Mouse (Mus musculus): ENCODE data around the gene Zzz3. TPM values are rescaled to one million over a fixed set of nuclear protein-coding genes. Genes with fewer than 3 reads are reported as not detected.

Gene Zzz3
- polyA plus RNA-seq, 1 experiment from 2014 or later, result 68.6 TPM

DNA sequence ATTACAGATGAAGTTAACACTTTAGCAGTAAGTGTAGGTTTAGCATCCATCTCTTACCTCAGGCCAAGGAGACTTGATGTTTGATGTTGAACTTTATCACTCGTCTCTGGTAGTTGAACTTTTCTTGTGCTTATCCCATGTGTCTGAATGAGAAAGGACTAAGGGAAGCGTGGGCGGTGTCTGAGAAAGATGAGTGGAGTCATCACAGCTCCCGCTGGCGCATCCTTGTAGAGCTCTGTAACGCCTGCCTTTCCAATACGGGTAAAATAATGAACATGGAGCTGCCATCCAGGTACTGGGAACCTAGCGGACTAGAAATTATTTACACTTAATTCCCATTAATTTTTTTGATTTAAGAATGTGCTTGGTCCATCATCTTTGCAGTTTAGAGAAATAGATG, 33.7 kb downstream of the Zzz3 start:
- peaks cover 43% of the 10 kb centered on the region for H3K36me3 ChIP-seq (ENCODE audit: insufficient read depth)
- H3K9me3 ChIP-seq (ENCODE audit: low read depth, low read length), result no peaks in the 10 kb centered on the region
- H3K9ac ChIP-seq, result no peak overlapping the region
- H3K4me1 ChIP-seq (ENCODE audit: insufficient read depth), result no peaks in the 10 kb centered on the region
- ATAC-seq (ENCODE audit: insufficient read depth) (no peak), DNase-seq (no peak)
- 87% methylated on average over 8 of the region's 8 CpGs for WGBS
- no peak overlapping the region for H3K27ac ChIP-seq (ENCODE audit: low read depth)
- no peak overlapping the region for H3K4me2 ChIP-seq
- no peak overlapping the region for H3K4me3 ChIP-seq (ENCODE audit: low read depth, low read length)
- H3K27me3 ChIP-seq (ENCODE audit: insufficient read depth, low read length), result no peaks in the 10 kb centered on the region
- TF ChIP-seq CTCF (IDR thresholded peaks at IDR 0.05; ENCODE audit: low read depth), result no peak

DNA sequence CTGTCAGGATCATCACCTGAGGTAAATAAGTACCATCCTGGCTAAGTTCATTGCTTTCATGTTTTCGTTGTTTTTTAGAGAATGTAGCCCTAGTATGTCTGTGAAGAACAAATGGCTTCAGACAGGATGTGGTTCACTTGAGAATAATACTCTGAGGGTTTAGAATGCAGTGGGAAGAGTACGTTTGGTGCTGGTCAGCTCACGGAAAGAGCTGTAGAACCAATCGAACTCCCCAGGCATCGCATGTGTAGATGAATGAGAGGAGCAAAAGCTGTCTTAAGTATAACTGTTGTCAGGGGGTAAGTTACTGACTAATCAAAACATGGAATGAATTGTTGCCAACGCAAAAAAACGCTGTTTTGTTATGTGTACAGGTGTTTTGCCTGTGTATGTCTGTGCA, 37.4 kb downstream of the Zzz3 start:
- H3K9me3 ChIP-seq (ENCODE audit: low read depth, low read length), result no peaks in the 10 kb centered on the region
- peaks cover 34% of the 10 kb centered on the region for H3K36me3 ChIP-seq (ENCODE audit: insufficient read depth)
- no peak overlapping the region for H3K4me2 ChIP-seq
- no peak for ATAC-seq (ENCODE audit: insufficient read depth)
- no peak for DNase-seq
- H3K4me3 ChIP-seq (ENCODE audit: low read depth, low read length), result no peak overlapping the region
- no peak for TF ChIP-seq CTCF (IDR thresholded peaks at IDR 0.05; ENCODE audit: low read depth)
- no peak overlapping the region for H3K9ac ChIP-seq
- WGBS, result 93% methylated on average over 7 of the region's 7 CpGs
- H3K4me1 ChIP-seq (ENCODE audit: insufficient read depth), result no peaks in the 10 kb centered on the region
- H3K27ac ChIP-seq (ENCODE audit: low read depth), result no peak overlapping the region
- no peaks in the 10 kb centered on the region for H3K27me3 ChIP-seq (ENCODE audit: insufficient read depth, low read length)

DNA sequence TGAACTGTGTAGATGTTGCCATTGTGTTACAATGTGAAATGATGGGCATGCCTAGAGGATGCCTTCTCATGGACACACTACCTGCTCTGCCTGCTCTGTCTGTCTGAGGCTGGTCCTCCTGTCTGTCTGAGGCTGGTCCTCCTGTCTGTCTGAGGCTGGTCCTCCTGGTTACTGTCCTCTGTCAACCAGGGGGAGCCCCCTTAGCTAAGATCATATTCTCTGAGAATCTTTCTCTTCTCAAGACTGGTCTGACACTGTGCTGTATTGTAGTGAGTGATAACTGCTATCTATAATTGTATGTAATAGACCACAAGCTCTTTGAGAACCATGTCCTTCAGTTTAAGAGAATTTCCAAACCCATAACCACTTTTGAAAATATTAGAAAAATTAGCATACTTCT, 40.3 kb downstream of the Zzz3 start:
- DNase-seq, result no peak
- Histone ChIP-seq H3K9me3 (ENCODE audit: low read depth, low read length) (no peaks in the 10 kb centered on the region), H3K4me3 (ENCODE audit: low read depth, low read length) (no peak overlapping the region), H3K27ac (ENCODE audit: low read depth) (no peak overlapping the region), H3K9ac (no peak overlapping the region), H3K4me1 (ENCODE audit: insufficient read depth) (no peaks in the 10 kb centered on the region), H3K4me2 (no peak overlapping the region), H3K27me3 (ENCODE audit: insufficient read depth, low read length) (no peaks in the 10 kb centered on the region), H3K36me3 (ENCODE audit: insufficient read depth) (peaks cover 11% of the 10 kb centered on the region)
- ATAC-seq (ENCODE audit: insufficient read depth), result no peak
- TF ChIP-seq CTCF (IDR thresholded peaks at IDR 0.05; ENCODE audit: low read depth), result no peak

DNA sequence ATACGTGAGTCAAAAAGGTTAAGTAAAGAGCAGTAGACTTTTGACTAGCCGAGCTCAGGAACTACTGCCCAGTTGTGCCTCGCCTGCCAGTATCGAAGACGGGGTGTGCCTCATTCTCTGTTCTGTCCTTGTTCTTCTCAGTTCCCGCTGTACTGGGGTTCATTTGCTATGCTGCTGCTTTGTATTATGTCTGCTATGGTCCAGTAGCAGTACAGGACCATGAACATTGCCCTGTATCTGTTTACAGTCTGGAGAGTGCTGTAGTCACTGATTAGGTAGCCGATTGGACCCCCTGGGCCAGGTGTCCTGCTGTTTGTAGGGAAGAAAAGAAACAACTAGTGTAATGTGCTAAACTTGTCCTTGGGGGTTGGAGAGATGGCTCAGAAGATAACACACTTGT, 42.8 kb downstream of the Zzz3 start:
- WGBS, result 94% methylated on average over 7 of the region's 7 CpGs
- Histone ChIP-seq H3K9ac (no peak overlapping the region), H3K27me3 (ENCODE audit: insufficient read depth, low read length) (no peaks in the 10 kb centered on the region), H3K27ac (ENCODE audit: low read depth) (no peak overlapping the region), H3K4me1 (ENCODE audit: insufficient read depth) (no peaks in the 10 kb centered on the region), H3K9me3 (ENCODE audit: low read depth, low read length) (no peaks in the 10 kb centered on the region), H3K36me3 (ENCODE audit: insufficient read depth) (peaks cover 13% of the 10 kb centered on the region), H3K4me3 (ENCODE audit: low read depth, low read length) (no peak overlapping the region), H3K4me2 (no peak overlapping the region)
- TF ChIP-seq CTCF (IDR thresholded peaks at IDR 0.05; ENCODE audit: low read depth), result no peak
- no peak for ATAC-seq (ENCODE audit: insufficient read depth)
- DNase-seq, result no peak

DNA sequence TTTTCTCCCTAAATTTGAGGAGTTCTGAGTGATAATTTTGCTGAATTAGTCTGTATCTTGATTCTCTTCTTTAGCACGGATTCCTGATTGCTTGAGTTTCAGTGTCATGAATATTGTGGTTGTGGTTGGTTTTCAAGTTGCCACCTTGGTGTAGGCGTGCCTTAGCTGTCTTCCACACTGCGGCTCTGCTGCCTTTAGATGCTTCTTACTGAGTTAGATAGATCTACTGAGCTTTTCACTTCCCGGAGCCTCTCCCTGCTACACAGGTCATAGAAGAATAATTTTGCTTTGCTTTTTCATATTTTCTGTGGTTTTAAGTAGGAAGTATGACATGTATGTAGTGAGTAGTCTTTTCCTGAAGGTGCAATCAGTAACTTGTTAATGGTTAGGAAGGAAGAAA, 47.5 kb downstream of the Zzz3 start:
- H3K4me3 ChIP-seq (ENCODE audit: low read depth, low read length), result no peak overlapping the region
- no peak for DNase-seq
- no peak for ATAC-seq (ENCODE audit: insufficient read depth)
- H3K27ac ChIP-seq (ENCODE audit: low read depth), result no peak overlapping the region
- no peaks in the 10 kb centered on the region for H3K9me3 ChIP-seq (ENCODE audit: low read depth, low read length)
- H3K4me2 ChIP-seq, result no peak overlapping the region
- no peak overlapping the region for H3K9ac ChIP-seq
- no peaks in the 10 kb centered on the region for H3K4me1 ChIP-seq (ENCODE audit: insufficient read depth)
- H3K36me3 ChIP-seq (ENCODE audit: insufficient read depth), result peaks cover 11% of the 10 kb centered on the region
- WGBS, result 91% methylated on average over 4 of the region's 4 CpGs
- no peaks in the 10 kb centered on the region for H3K27me3 ChIP-seq (ENCODE audit: insufficient read depth, low read length)
- no peak for TF ChIP-seq CTCF (IDR thresholded peaks at IDR 0.05; ENCODE audit: low read depth)

DNA sequence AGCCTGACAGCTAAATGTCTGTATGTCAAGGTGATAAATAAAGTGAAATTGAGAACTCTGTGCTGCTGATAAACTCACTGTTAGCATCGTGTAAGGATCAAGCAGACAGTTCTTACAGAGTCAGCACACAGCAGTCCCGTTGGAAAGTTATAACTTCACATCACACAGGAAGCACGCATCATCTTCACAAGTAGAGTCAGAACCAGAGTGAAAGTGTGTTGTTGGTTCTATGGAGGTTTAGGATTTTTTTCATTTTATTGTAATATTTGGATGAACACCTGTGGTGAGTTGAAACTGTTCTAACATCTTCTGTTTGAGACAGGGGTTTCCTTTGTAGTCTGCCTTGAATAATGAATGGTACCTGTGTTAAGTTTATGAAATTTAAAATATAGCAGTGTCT, 48.8 kb downstream of the Zzz3 start:
- peaks cover 17% of the 10 kb centered on the region for H3K36me3 ChIP-seq (ENCODE audit: insufficient read depth)
- H3K4me3 ChIP-seq (ENCODE audit: low read depth, low read length), result no peak overlapping the region
- no peaks in the 10 kb centered on the region for H3K27me3 ChIP-seq (ENCODE audit: insufficient read depth, low read length)
- no peak for TF ChIP-seq CTCF (IDR thresholded peaks at IDR 0.05; ENCODE audit: low read depth)
- DNase-seq, result peak; percentile 10
- WGBS, result 49% methylated on average over 3 of the region's 3 CpGs
- H3K27ac ChIP-seq (ENCODE audit: low read depth), result no peak overlapping the region
- H3K9ac ChIP-seq, result no peak overlapping the region
- no peak overlapping the region for H3K4me2 ChIP-seq
- H3K9me3 ChIP-seq (ENCODE audit: low read depth, low read length), result no peaks in the 10 kb centered on the region
- no peaks in the 10 kb centered on the region for H3K4me1 ChIP-seq (ENCODE audit: insufficient read depth)
- ATAC-seq (ENCODE audit: insufficient read depth), result no peak

DNA sequence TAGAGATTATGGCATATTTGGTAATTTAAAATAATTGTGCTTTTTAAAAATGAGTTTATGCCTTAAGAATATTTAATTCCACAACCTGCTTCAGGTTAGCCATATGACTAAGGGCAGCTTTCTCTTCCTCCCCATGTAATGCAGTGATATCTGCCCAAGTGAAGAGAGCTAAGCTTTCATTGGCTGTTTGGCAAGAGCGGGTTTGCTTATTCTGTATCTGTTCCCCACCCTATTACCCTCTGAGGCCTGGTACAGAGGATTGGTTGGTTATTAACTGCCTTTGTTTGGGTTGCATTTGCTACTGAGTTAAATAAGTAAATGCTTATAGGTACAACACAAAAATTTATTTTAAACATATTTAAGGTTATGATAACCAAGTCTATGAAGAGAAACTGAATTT, 51.7 kb downstream of the Zzz3 start:
- Histone ChIP-seq H3K9ac (no peak overlapping the region), H3K27me3 (ENCODE audit: insufficient read depth, low read length) (no peaks in the 10 kb centered on the region), H3K4me3 (ENCODE audit: low read depth, low read length) (no peak overlapping the region), H3K27ac (ENCODE audit: low read depth) (no peak overlapping the region), H3K4me2 (no peak overlapping the region), H3K4me1 (ENCODE audit: insufficient read depth) (no peaks in the 10 kb centered on the region), H3K36me3 (ENCODE audit: insufficient read depth) (peaks cover 37% of the 10 kb centered on the region), H3K9me3 (ENCODE audit: low read depth, low read length) (no peaks in the 10 kb centered on the region)
- DNase-seq (no peak), ATAC-seq (ENCODE audit: insufficient read depth) (no peak)
- TF ChIP-seq CTCF (IDR thresholded peaks at IDR 0.05; ENCODE audit: low read depth), result no peak
- WGBS, result 84% methylated on average over 1 of the region's 1 CpGs

DNA sequence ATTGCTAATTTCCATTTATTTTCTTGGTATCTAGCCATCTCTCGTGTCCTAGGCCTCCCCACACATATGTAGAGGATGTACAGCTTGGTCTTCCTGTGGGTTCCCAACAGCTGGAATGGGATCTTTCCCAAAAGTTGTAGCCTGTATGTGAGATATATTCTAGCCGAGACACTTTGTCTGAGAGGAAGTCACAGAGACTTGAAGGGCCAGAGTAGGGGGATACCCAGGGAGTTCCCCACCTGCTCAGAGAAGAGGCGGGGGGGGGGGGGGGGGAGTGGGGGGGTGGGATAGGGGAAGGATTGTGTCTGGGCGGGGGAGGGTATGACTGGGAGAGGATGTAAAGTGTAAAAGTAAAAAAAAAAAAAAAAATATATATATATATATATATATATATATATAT, 57.9 kb downstream of the Zzz3 start:
- ATAC-seq (ENCODE audit: insufficient read depth), result no peak
- Histone ChIP-seq H3K9ac (no peak overlapping the region), H3K9me3 (ENCODE audit: low read depth, low read length) (no peaks in the 10 kb centered on the region), H3K4me3 (ENCODE audit: low read depth, low read length) (no peak overlapping the region), H3K27me3 (ENCODE audit: insufficient read depth, low read length) (no peaks in the 10 kb centered on the region), H3K36me3 (ENCODE audit: insufficient read depth) (peaks cover 87% of the 10 kb centered on the region), H3K27ac (ENCODE audit: low read depth) (no peak overlapping the region), H3K4me2 (no peak overlapping the region), H3K4me1 (ENCODE audit: insufficient read depth) (no peaks in the 10 kb centered on the region)
- 76% methylated on average over 3 of the region's 4 CpGs for WGBS
- TF ChIP-seq CTCF (IDR thresholded peaks at IDR 0.05; ENCODE audit: low read depth), result no peak
- DNase-seq, result no peak
